Mouse (Mus musculus) thymus, adult 2 months (tissue): ENCODE results near the gene Rho. TPM values are rescaled to one million over a fixed set of nuclear protein-coding genes. Genes with fewer than 3 reads are reported as not detected.

Source experiments
- DNase-seq: peaks from one replicate; pipeline ENCODE4 v3.0.0; 2021
- H3K27ac ChIP-seq: fragments of 200-500 bp; 2 replicates; pipeline ENCODE4 v1.5.1; 2012; ENCODE audit warnings: low read length, control low read depth; ENCODE audit not compliant: control insufficient read depth, insufficient read depth
- H3K27me3 ChIP-seq: fragments of 200-500 bp; 2 replicates; pipeline ENCODE4 v1.6.1; 2012; ENCODE audit warnings: mild to moderate bottlenecking, low read length, moderate library complexity, mixed read lengths; ENCODE audit not compliant: control insufficient read depth, insufficient read depth
- H3K36me3 ChIP-seq: fragments of 200-500 bp; 2 replicates; pipeline ENCODE4 v1.6.1; 2012; ENCODE audit warnings: mild to moderate bottlenecking, low read length, moderate library complexity; ENCODE audit not compliant: control insufficient read depth, insufficient read depth
- H3K4me1 ChIP-seq: fragments of 200-500 bp; replicated peaks from 2 replicates; pipeline ENCODE4 v1.6.1; 2012; ENCODE audit warnings: low read length; ENCODE audit not compliant: control insufficient read depth, insufficient read depth
- H3K4me3 ChIP-seq: fragments of 200-500 bp; 2 replicates; pipeline ENCODE4 v1.5.1; 2012; ENCODE audit warnings: mild to moderate bottlenecking, low read length, control low read depth, moderate library complexity; ENCODE audit not compliant: control insufficient read depth, insufficient read depth
- CTCF ChIP-seq: fragments of 200-500 bp; IDR thresholded peaks from 2 replicates; pipeline ENCODE4 v1.5.1; 2012; ENCODE audit warnings: mild to moderate bottlenecking, control low read depth, low read length, moderate library complexity, borderline replicate concordance; ENCODE audit not compliant: control insufficient read depth, poor library complexity, insufficient read depth; ENCODE audit errors: extremely low read depth
- POLR2A ChIP-seq: fragments of 200-500 bp; IDR thresholded peaks from 2 replicates; pipeline ENCODE4 v1.6.1; 2012; ENCODE audit warnings: mild to moderate bottlenecking, low read length, control low read depth, moderate library complexity; ENCODE audit not compliant: control insufficient read depth, poor library complexity, insufficient read depth; ENCODE audit errors: extremely low read depth
- WGBS: fragments of 180-500 bp; shearing (Covaris S2); methylation state at CpG from one replicate; pipeline ENCODE4 v1.1.7; 2018; 5-methylcytosine and 5-hydroxymethylcytosine counted together
- polyA plus RNA-seq: library from polyadenylated mRNA; depleted of rRNA; stranded (reverse); fragments of >200 nt; gene quantifications from 2 replicates; pipeline ENCODE4 v1.2.3, GENCODE M21; 2012

Gene Rho
- polyA plus RNA-seq, 1 experiment, result 1.3 TPM

DNA sequence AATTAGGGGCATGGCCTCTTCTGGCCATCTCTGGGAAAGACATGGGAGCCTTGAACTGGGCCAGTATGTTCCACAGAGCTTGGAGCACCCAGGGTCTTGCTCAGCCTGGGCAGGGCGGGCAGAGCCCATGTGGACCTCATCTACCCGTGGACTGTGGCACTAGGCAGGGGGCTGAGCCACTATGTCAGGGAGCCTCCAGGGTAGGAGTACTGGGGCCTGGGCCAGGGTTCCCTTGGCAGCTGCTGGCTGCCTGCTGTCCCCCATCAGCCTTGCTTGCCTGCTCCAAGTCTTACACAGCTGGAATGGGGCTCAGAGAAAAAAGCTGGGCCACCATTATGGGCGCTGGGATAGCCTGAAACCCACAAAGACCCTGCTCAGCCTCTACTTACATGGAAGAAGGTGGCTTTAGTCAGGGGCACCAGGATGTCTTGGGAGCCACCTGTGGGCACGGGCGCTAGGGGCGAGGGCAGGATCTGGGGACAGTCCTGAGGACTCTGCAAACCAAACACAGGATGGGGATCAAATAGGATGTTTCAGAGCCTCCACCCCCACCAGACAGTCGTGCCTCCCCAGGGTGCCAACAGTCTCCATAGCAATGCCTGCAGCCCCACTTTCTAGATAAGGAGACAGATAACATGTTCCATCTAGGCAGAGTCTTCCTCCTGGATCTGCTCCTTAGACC, 40.7 kb downstream of the Rho start:
- peak overlapping the region; percentile 93 for H3K27ac ChIP-seq
- WGBS, result 81% methylated on average over 7 of the region's 7 CpGs
- peaks cover 53% of the 10 kb centered on the region for H3K4me1 ChIP-seq
- H3K4me3 ChIP-seq, result no peak overlapping the region
- peak; percentile 23 for DNase-seq
- peaks cover 37% of the 10 kb centered on the region for H3K36me3 ChIP-seq
- TF ChIP-seq POLR2A, result no peak
- no peak for TF ChIP-seq CTCF
- no peaks in the 10 kb centered on the region for H3K27me3 ChIP-seq

DNA sequence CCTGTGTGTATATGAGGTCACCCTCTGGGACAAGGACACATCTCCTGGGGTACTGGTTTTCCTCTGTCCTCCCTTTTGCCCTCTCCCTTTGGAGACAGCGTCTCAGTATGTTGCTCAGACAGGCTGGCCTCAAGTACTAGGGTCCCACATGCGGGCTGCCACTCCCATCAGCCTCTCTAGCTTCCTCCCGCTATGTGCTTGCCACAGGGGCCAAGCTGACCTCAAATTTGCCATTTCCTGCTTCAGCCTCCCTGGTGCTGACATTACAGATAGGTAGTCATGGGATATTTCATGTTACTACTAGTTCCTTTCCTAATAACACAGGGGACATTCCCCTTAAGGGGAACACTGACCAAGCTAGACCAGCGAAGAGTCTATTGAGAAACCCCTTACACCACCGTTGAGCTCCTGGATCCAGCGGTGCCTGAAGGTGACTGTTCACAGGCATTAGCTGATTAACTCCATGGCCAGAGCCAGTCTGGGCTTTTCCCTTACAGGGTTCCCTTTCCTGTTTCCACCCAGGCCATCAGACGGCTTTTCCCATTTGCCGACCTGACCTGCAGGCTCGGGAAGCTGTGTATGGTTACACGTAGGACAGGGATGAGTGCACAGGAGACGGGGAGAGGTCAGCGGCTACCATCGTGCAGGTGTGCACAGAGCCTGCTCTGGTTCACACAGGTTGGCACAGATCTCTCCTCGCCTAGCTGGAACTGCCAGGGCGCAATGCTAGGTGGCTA, 41.8 kb downstream of the Rho start:
- H3K4me1 ChIP-seq, result peaks cover 53% of the 10 kb centered on the region
- 84% methylated on average over 15 of the region's 15 CpGs for WGBS
- no peaks in the 10 kb centered on the region for H3K27me3 ChIP-seq
- DNase-seq, result no peak
- H3K4me3 ChIP-seq, result no peak overlapping the region
- H3K27ac ChIP-seq, result peak overlapping the region; percentile 93; the same call in 1 of the 2 replicates
- no peak for TF ChIP-seq CTCF
- TF ChIP-seq POLR2A, result no peak
- peaks cover 36% of the 10 kb centered on the region for H3K36me3 ChIP-seq

DNA sequence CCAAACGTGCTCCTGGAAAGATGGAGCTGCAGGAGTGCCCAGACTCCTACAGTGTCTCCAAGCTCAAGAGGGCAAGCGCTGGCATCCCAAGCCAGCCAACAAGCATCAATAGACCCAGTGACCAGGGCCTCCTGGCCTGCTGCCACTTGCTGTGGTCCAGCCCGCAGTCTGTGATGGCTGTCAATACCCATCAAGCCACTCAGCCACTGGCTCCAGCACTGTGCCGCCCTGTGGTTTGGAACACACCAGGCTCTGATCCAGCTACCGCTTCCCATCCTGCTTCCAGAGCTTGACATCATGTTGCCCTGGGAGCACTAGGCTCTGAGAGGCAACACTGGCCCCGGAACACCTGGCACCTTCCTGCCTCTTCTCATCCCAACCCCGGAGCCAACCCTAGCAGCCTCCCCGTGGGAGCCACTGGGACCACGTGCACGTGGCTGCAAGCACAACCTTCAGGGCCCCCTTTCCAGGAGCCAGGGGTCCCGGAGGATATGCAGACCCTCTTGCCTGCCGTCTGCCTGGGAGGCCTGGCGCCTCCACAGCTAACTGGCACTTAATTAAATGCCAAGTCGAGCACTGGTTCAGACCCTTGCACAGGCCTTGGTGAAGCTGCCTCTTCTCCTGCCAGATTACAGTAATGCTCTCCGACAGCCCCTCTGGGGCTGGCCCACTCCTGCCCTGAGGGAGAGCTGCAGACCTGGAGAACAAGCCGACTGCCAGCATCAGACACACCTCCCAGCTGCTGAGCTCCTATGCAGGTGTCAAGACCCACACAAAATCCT, 42.5 kb downstream of the Rho start:
- 94% methylated on average over 16 of the region's 16 CpGs for WGBS
- no peak for DNase-seq
- Histone ChIP-seq H3K27me3 (no peaks in the 10 kb centered on the region), H3K4me1 (peaks cover 52% of the 10 kb centered on the region), H3K27ac (no peak overlapping the region), H3K4me3 (no peak overlapping the region), H3K36me3 (peaks cover 34% of the 10 kb centered on the region)
- no peak for TF ChIP-seq CTCF
- TF ChIP-seq POLR2A, result no peak

DNA sequence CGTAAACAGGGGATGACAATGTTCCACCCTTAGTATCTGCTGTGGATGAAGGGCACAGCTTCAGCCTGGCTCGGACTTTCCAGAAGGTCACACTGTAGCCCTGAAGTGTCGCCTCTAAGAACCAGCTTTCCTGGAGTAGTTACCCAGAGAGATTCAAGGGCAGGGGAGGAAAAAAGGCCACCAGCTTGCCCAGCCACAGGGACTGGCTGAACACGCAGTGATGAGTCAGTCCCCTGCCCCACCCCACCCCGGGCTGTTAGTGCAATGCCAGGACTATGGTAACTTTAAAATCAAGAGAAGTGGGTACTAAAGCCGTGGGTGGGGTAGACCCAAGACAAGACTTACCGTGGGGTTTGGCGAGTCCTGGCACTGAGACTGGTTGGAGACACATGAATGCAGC, 44.1 kb downstream of the Rho start:
- Histone ChIP-seq H3K27me3 (no peaks in the 10 kb centered on the region), H3K4me1 (peaks cover 38% of the 10 kb centered on the region), H3K36me3 (peaks cover 49% of the 10 kb centered on the region), H3K27ac (no peak overlapping the region), H3K4me3 (no peak overlapping the region)
- no peak for DNase-seq
- TF ChIP-seq POLR2A, result no peak
- 93% methylated on average over 8 of the region's 8 CpGs for WGBS

DNA sequence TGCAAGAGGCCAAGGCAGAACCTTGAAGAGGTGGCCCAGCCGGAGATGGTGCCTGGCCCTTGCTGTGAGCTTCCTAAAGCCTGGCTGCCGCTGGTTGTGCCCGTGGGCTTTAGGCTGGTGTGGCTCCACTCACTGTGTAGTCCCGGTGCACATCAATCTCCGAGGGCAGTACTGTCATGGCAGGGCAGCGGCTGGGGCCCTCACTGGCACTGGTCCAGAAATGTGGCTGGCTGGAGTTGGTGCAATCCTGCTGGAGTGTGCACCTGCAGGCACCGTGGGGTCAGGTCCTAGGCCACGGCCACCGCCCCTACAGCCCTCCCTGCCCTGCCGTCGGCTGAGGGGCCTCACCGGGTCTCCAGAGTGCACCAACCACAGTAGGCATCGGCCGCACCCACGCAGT, 46.3 kb downstream of the Rho start:
- H3K27me3 ChIP-seq, result no peaks in the 10 kb centered on the region
- TF ChIP-seq POLR2A (no peak), CTCF (no peak)
- WGBS, result 85% methylated on average over 15 of the region's 15 CpGs
- no peak overlapping the region for H3K4me3 ChIP-seq
- H3K4me1 ChIP-seq, result peaks cover 19% of the 10 kb centered on the region
- DNase-seq, result no peak
- H3K36me3 ChIP-seq, result peaks cover 49% of the 10 kb centered on the region
- no peak overlapping the region for H3K27ac ChIP-seq

DNA sequence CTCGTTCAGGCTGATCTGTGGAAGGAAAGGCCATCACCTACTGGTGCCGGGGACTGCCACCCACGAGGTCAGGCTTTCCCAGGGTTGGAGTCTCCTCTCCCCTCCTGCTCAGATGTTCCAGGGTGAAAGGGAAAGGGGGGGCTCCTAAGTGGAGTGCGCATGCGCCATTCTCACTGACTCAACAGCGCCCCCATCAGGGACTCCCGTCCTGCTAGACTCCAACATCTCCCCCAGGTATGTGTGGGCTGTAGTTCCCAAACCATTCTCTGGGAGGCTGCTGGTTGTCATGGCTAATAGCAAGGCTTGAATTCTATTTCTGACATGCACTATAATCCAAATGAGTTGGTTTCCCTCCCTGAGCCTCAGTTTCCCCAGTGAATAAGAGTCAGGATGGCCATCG, 47.0 kb downstream of the Rho start:
- Histone ChIP-seq H3K4me3 (no peak overlapping the region), H3K27me3 (no peaks in the 10 kb centered on the region), H3K27ac (no peak overlapping the region), H3K36me3 (peaks cover 49% of the 10 kb centered on the region), H3K4me1 (peaks cover 11% of the 10 kb centered on the region)
- WGBS, result 96% methylated on average over 8 of the region's 8 CpGs
- DNase-seq, result no peak
- TF ChIP-seq POLR2A, result no peak
- no peak for TF ChIP-seq CTCF
